Mouse (Mus musculus) lung, embryonic 14.5 days (tissue): ENCODE measurements at regions not wholly inside any gene's neighbourhood (a gene's known extent, or its start where the extent isn't known, plus 50 kb on each side); places are given as distances from the start of the nearest gene placed in this dataset.

Experiments
- ATAC-seq: fragments of 200-750 bp; cut with Nextera tagmentation; 2 replicates; pipeline ENCODE4 v1.8.0; 2017; ENCODE audit warnings: mild to moderate bottlenecking, moderate TSS enrichment, moderate library complexity; ENCODE audit not compliant: insufficient read depth
- DNase-seq: peaks from one replicate; pipeline ENCODE4 v3.0.0-alpha.2; 2015
- H3K27ac ChIP-seq: fragments of 300-500 bp; sonication (generic); 2 replicates; pipeline ENCODE4 v1.5.1; 2014; ENCODE audit warnings: low read depth, mild to moderate bottlenecking, moderate library complexity
- H3K27me3 ChIP-seq: fragments of 300-500 bp; sonication (generic); 2 replicates; pipeline ENCODE4 v1.6.1; 2014; ENCODE audit warnings: low read length, control low read depth; ENCODE audit not compliant: insufficient read depth
- H3K36me3 ChIP-seq: fragments of 300-500 bp; sonication (generic); 2 replicates; pipeline ENCODE4 v1.6.1; 2014; ENCODE audit warnings: control low read depth; ENCODE audit not compliant: insufficient read depth
- H3K4me1 ChIP-seq: fragments of 300-500 bp; sonication (generic); 2 replicates; pipeline ENCODE4 v1.6.1; 2014; ENCODE audit warnings: antibody characterized with exemption, control low read depth; ENCODE audit not compliant: insufficient read depth
- H3K4me2 ChIP-seq: fragments of 300-500 bp; sonication (generic); 2 replicates; pipeline ENCODE4 v1.6.1; 2014; ENCODE audit warnings: mild to moderate bottlenecking
- H3K4me3 ChIP-seq: fragments of 300-500 bp; sonication (generic); 2 replicates; pipeline ENCODE4 v1.5.1; 2014; ENCODE audit warnings: low read depth, low read length
- H3K9ac ChIP-seq: fragments of 300-500 bp; sonication (generic); 2 replicates; pipeline ENCODE4 v1.6.1; 2014
- H3K9me3 ChIP-seq: fragments of 300-500 bp; sonication (generic); 2 replicates; pipeline ENCODE4 v1.6.1; 2016; ENCODE audit warnings: low read depth, low read length, control low read depth
- CTCF ChIP-seq: IDR thresholded peaks from 2 replicates; pipeline ENCODE4 v1.5.1; 2016; ENCODE audit warnings: antibody characterized with exemption, low read depth
- WGBS: fragments of 180-500 bp; shearing (Covaris S2); extraction: QIAGEN DNeasy Blood & Tissue Kit; methylation state at CpG from one replicate; pipeline ENCODE4 v1.1.7; 2014; 5-methylcytosine and 5-hydroxymethylcytosine counted together

DNA sequence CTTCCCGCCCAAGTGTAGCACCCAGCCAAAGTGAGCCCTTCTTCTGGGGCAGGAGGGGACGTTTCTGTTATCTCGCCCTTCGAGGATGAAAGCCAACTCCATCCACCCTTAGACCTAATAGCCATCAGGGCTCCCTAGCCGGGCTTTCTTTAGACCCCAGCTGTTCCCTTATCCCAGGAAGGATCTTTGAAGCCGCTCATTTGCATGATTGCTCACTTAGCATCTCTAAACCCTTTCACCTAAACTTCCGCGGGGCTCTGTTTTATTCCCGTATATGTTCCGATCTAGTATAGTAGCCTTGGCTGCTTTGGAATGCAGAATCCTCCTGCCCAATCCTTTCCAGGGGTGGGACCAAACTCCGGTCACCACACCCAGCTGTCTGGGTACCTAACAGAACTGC lies 84.3 kb upstream of the H2afz start:
- no peak for TF ChIP-seq CTCF
- H3K27me3 ChIP-seq, result peaks cover 5% of the 10 kb centered on the region; the same call in 1 of the 2 replicates
- H3K4me2 ChIP-seq, result peak overlapping the region; percentile 21; the same call in 1 of the 2 replicates
- no peak overlapping the region for H3K9ac ChIP-seq
- H3K9me3 ChIP-seq, result no peaks in the 10 kb centered on the region
- no peak for DNase-seq
- 5% methylated on average over 11 of the region's 11 CpGs for WGBS
- no peak overlapping the region for H3K4me3 ChIP-seq
- no peak overlapping the region for H3K27ac ChIP-seq
- H3K36me3 ChIP-seq, result no peaks in the 10 kb centered on the region
- no peak for ATAC-seq
- no peaks in the 10 kb centered on the region for H3K4me1 ChIP-seq

- Histone ChIP-seq H3K4me1 (no peaks in the 10 kb centered on the region), H3K9me3 (no peaks in the 10 kb centered on the region), H3K9ac (no peak overlapping the region), H3K27ac (no peak overlapping the region), H3K4me3 (no peak overlapping the region), H3K4me2 (no peak overlapping the region), H3K36me3 (no peaks in the 10 kb centered on the region), H3K27me3 (peaks cover 5% of the 10 kb centered on the region; the same call in 1 of the 2 replicates)
- no peak for DNase-seq
- 60% methylated on average over 5 of the region's 5 CpGs for WGBS
- TF ChIP-seq CTCF, result no peak
- no peak for ATAC-seq
Measured at GRCm38 (mm10) chr3:137782836-137783235, 81.5 kb upstream of the H2afz start.

DNA sequence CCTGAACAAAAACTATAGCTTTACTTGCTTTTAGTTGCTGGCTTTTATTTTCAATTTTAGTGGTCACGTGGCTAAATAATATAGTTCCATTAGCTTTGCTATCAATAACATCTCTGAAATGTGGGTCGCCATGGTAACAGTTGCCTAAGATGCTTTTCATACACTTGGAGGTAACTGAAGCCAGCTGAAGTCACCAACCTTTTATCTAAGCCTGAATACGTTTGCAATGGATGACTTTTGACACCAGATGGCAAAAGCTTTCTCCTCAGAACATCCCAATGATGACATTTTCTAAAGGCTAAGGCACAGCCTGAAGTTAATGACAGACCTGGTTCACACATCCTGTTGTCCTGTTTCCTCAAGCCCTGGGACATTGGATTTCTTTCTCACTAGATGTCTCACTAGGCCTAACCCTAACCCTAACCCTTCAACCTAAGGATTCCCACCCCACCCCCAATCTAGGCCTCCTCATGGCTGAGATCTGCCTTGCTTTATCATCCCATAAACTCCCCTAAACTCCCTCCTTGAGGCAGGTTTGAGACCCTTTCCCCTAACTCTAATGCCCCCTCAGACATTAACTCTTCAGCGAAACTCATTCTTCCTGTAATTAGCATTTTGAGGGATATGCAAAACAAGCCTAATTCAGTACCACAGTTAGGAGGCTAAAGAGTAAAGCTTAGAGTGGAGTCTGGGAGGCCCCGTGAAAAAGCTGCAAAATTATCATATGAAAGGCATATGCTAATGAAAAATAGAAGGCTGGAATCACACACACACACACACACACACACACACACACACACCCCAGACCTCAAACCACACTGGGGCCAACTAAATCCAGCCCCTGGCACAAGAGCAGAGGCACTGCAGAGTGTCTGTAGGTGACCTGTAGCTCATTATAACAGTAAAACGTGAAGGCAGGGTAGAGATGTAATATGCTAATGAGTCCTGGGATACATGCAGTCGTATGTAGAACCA lies 80.1 kb upstream of the H2afz start:
- WGBS, result 52% methylated on average over 7 of the region's 7 CpGs
- no peak for ATAC-seq
- no peak overlapping the region for H3K27ac ChIP-seq

DNA sequence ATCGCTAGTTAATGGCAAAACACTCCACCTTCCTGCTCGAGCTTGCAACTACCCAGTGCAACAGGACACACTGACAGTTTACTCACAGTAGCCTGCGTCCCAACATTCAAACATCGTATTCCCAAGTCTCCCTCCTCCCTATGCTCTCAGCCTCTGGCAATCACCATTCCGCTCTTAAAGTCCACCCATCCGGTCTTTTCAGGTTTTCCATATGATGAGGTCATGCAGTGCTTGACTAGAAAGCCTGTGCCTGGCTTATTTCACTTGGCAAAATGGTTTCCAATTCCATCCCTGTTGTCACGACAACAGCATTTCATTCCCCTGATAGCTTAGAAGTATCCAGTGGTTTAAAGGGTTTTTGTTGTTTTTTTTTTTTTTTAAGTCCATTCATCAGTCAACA lies 79.1 kb upstream of the H2afz start:
- H3K9me3 ChIP-seq, result no peaks in the 10 kb centered on the region
- TF ChIP-seq CTCF, result no peak
- no peaks in the 10 kb centered on the region for H3K4me1 ChIP-seq
- H3K27ac ChIP-seq, result no peak overlapping the region
- no peak overlapping the region for H3K9ac ChIP-seq
- ATAC-seq (no peak), DNase-seq (no peak)
- H3K4me3 ChIP-seq, result no peak overlapping the region
- H3K36me3 ChIP-seq, result no peaks in the 10 kb centered on the region
- WGBS, result 73% methylated on average over 7 of the region's 7 CpGs
- 0 out of 2 replicates have a peak, but pooled peaks cover 3% of the 10 kb centered on the region for H3K27me3 ChIP-seq
- no peak overlapping the region for H3K4me2 ChIP-seq

More for the DNA sequence above, 80.1 kb upstream of the H2afz start:
- Histone ChIP-seq H3K4me2 (no peak overlapping the region), H3K9me3 (no peaks in the 10 kb centered on the region), H3K4me3 (no peak overlapping the region), H3K36me3 (no peaks in the 10 kb centered on the region), H3K27me3 (peaks cover 5% of the 10 kb centered on the region; the same call in 1 of the 2 replicates), H3K4me1 (no peaks in the 10 kb centered on the region), H3K9ac (no peak overlapping the region)
- DNase-seq, result no peak
- TF ChIP-seq CTCF, result no peak

DNA sequence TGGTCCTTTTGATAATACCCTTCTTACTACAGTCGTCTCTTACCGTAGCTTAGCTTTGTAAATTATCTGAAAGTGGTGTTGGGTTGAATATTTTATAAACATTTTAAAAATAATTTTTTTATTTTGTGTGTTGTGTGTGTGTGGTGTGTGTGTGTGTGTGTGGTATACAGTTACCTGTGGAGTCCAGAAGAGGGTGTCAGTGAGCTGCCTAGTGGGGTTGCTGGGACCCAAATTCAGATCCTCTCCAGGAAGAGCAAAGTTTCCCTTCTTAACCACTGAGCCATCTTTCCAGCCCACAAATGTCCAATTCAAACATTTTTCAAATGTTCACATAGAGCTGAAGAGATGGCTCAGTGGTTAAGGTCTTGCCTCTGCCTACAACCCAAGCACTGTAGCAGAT lies 78.4 kb upstream of the H2afz start:
- no peaks in the 10 kb centered on the region for H3K4me1 ChIP-seq
- no peaks in the 10 kb centered on the region for H3K36me3 ChIP-seq
- H3K27me3 ChIP-seq, result 0 out of 2 replicates have a peak, but pooled peaks cover 3% of the 10 kb centered on the region
- H3K27ac ChIP-seq, result no peak overlapping the region
- WGBS, result 58% methylated on average over 2 of the region's 2 CpGs
- H3K4me3 ChIP-seq, result no peak overlapping the region
- no peak for TF ChIP-seq CTCF
- H3K9ac ChIP-seq, result no peak overlapping the region
- no peak for DNase-seq
- no peaks in the 10 kb centered on the region for H3K9me3 ChIP-seq
- ATAC-seq, result no peak
- H3K4me2 ChIP-seq, result no peak overlapping the region

DNA sequence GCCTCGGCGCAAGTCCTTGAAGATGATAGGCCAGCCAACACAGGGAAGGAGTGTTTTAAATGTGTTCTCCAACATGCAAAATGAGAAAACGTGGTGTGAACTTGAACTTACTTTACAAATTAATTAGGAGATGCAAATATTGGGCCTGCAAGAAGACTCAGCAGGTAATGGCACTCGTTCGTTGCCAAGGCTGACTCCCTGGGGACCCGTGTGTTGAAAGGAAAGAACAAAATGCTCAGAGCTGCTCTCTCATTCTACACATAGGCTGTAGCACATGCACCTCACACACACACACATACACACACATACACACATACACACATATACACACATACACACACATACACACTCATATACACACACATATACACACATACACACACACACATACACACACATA lies 74.6 kb upstream of the H2afz start:
- Histone ChIP-seq H3K9ac (no peak overlapping the region), H3K4me3 (no peak overlapping the region), H3K27ac (no peak overlapping the region), H3K4me1 (no peaks in the 10 kb centered on the region), H3K27me3 (no peaks in the 10 kb centered on the region), H3K36me3 (no peaks in the 10 kb centered on the region), H3K4me2 (no peak overlapping the region), H3K9me3 (no peaks in the 10 kb centered on the region)
- DNase-seq (no peak), ATAC-seq (no peak)
- WGBS, result 66% methylated on average over 6 of the region's 6 CpGs
- TF ChIP-seq CTCF, result no peak

- DNase-seq (no peak), ATAC-seq (no peak)
- H3K4me3 ChIP-seq, result no peak overlapping the region
- no peak for TF ChIP-seq CTCF
- H3K27me3 ChIP-seq, result no peaks in the 10 kb centered on the region
- H3K9me3 ChIP-seq, result no peaks in the 10 kb centered on the region
- no peak overlapping the region for H3K27ac ChIP-seq
- H3K36me3 ChIP-seq, result no peaks in the 10 kb centered on the region
- H3K9ac ChIP-seq, result no peak overlapping the region
- 78% methylated on average over 7 of the region's 7 CpGs for WGBS
- no peak overlapping the region for H3K4me2 ChIP-seq
- no peaks in the 10 kb centered on the region for H3K4me1 ChIP-seq
Measured at GRCm38 (mm10) chr3:137790340-137790739, 73.9 kb upstream of the H2afz start.
